12 mouse cellular contexts compared by ENCODE assay signal in the genomic region with DNA sequence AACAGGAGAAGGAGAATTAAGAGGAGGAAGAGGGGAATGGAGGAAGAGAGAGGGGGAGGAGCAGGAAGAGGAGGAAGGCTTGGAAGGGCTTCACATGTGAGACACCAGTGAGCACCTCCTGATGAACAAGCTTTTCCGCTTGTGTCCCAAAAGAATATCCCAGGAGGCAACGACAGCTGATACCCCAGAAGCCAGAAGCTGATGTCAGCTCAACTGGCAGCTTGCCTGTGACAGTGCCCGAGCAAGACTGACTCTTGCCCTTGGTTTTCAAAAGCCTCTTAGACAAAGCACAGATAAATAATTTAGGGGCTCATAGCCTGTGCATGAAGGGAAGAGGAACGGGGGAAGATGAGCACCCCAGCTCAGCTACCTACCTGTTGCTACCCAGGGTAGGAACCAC.
DNase-seq lines count a peak whose midpoint lies in the region; ATAC-seq and TF ChIP-seq lines count a peak whose summit lies in the region.
"Had no signal": no experiment of that assay in that cellular context is flagged by ENCODE, and none has a peak within 500 bp of the region (broad histone marks: within the 10 kb centered on the region; RNA-seq: fewer than 3 reads in every experiment).

No protein-coding gene starts in this region.

- H3K36me3 ChIP-seq in lung, postnatal 0 days (ENCODE audit: insufficient read depth, low read length) = no peaks in the 10 kb centered on the region
- H3K36me3 ChIP-seq: embryonic facial prominence, embryonic 12.5 days had no signal

- no peak overlapping the region for H3K4me2 ChIP-seq in lung, postnatal 0 days (replicated peaks; ENCODE audit: low read depth, low read length)
- H3K4me2 ChIP-seq: embryonic facial prominence, embryonic 12.5 days; hindbrain, embryonic 14.5 days had no signal

- H3K9me3 ChIP-seq in lung, postnatal 0 days (ENCODE audit: low read length) = no peaks in the 10 kb centered on the region
- H3K9me3 ChIP-seq: embryonic facial prominence, embryonic 12.5 days had no signal

- H3K9ac ChIP-seq in lung, postnatal 0 days (replicated peaks; ENCODE audit: low read depth) = no peak overlapping the region
- H3K9ac ChIP-seq: embryonic facial prominence, embryonic 12.5 days; hindbrain, embryonic 14.5 days had no signal

- peak; percentile 7 for DNase-seq in cerebellum, adult 9-10 months
- no peak for DNase-seq in cerebellum, postnatal 4 days (ENCODE audit: low spot score in 2 of 2)
- peak; percentile 26 for DNase-seq in lung, postnatal 10 days
- DNase-seq in lung, postnatal 0 days (ENCODE audit: low spot score) = no peak
- peak; percentile 39 for DNase-seq in brain, adult 2 months (ENCODE audit: low read depth, low spot score)
- DNase-seq in heart, postnatal 4 days = peak; percentile 39
- DNase-seq in spleen, postnatal 4 days (ENCODE audit: low spot score in 2 of 2) = no peak
- DNase-seq: liver; lung, postnatal 4 days had no signal

- no peak for ATAC-seq in lung, postnatal 0 days
- ATAC-seq in megakaryocyte, adult 5-6 weeks (ENCODE audit: poor library complexity, severe bottlenecking) = no peak

- no peak for TF ChIP-seq EP300 in lung, postnatal 0 days (IDR thresholded peaks at IDR 0.05)

- no peak for TF ChIP-seq CTCF in lung, postnatal 0 days (IDR thresholded peaks at IDR 0.05)

- no peaks in the 10 kb centered on the region for H3K27me3 ChIP-seq in lung, postnatal 0 days (replicated peaks; ENCODE audit: insufficient read depth, low read length)
- H3K27me3 ChIP-seq: embryonic facial prominence, embryonic 12.5 days had no signal

- no peak overlapping the region for H3K27ac ChIP-seq in lung, postnatal 0 days (ENCODE audit: low read length)
- H3K27ac ChIP-seq: embryonic facial prominence, embryonic 12.5 days; hindbrain, embryonic 14.5 days had no signal

- no peaks in the 10 kb centered on the region for H3K4me1 ChIP-seq in lung, postnatal 0 days (ENCODE audit: insufficient read depth, low read depth, low read length)
- H3K4me1 ChIP-seq: embryonic facial prominence, embryonic 12.5 days had no signal

- 59% methylated on average over 4 of the region's 4 CpGs for WGBS in lung, postnatal 0 days

- H3K4me3 ChIP-seq in lung, postnatal 0 days (ENCODE audit: low read depth, low read length) = no peak overlapping the region
- H3K4me3 ChIP-seq: embryonic facial prominence, embryonic 12.5 days had no signal

Comparison
In these comparisons a context has a peak if more than half of its experiments do, and no peak if none do; other contexts are left out.
1. DNase-seq: peak in cerebellum, adult 9-10 months (single experiment), lung, postnatal 10 days (single experiment), brain, adult 2 months (single experiment) and heart, postnatal 4 days (single experiment); none in cerebellum, postnatal 4 days (0 of 2), lung, postnatal 0 days (single experiment) and spleen, postnatal 4 days (0 of 2).